Mouse (Mus musculus) spleen, adult 2 months (tissue): ENCODE measurements around the gene BC037034. TPM values are rescaled to one million over a fixed set of nuclear protein-coding genes. Genes with fewer than 3 reads are reported as not detected.
A peak's percentile ranks its signal among the peaks of the same experiment; 100 is the strongest.

ENCODE experiments used
- DNase-seq, 2 experiments: peaks; one replicate each; pipeline versions ENCODE4 v3.0.0 to v3.0.0-alpha.2; 2012 to 2021; ENCODE audit warnings: low spot score in 2 of 2, low read depth in 1 of 2
- H3K27ac ChIP-seq: fragments of 200-500 bp; 2 replicates; pipeline ENCODE4 v1.5.1; 2012; ENCODE audit warnings: low read length, inconsistent platforms; ENCODE audit not compliant: insufficient read depth
- H3K27me3 ChIP-seq: fragments of 200-500 bp; 2 replicates; pipeline ENCODE4 v1.6.1; 2012; ENCODE audit warnings: mild to moderate bottlenecking, moderate library complexity, low read length, inconsistent platforms; ENCODE audit not compliant: control insufficient read depth, insufficient read depth
- H3K36me3 ChIP-seq: fragments of 200-500 bp; 2 replicates; pipeline ENCODE4 v1.6.1; 2012; ENCODE audit warnings: mild to moderate bottlenecking, low read length, inconsistent platforms; ENCODE audit not compliant: control insufficient read depth, insufficient read depth
- H3K4me1 ChIP-seq: fragments of 200-500 bp; 2 replicates; pipeline ENCODE4 v1.6.1; 2011; ENCODE audit warnings: inconsistent platforms; ENCODE audit not compliant: control insufficient read depth, insufficient read depth, insufficient read length
- H3K4me3 ChIP-seq: fragments of 200-500 bp; 2 replicates; pipeline ENCODE4 v1.5.1; 2011; ENCODE audit warnings: mild to moderate bottlenecking, inconsistent platforms; ENCODE audit not compliant: insufficient read depth, insufficient read length; ENCODE audit errors: extremely low read depth
- CTCF ChIP-seq: fragments of 200-500 bp; IDR thresholded peaks from 2 replicates; pipeline ENCODE4 v1.5.1; 2011; ENCODE audit warnings: mild to moderate bottlenecking, inconsistent platforms; ENCODE audit not compliant: insufficient read depth, insufficient read length, insufficient replicate concordance; ENCODE audit errors: extremely low read depth
- POLR2A ChIP-seq: fragments of 200-500 bp; IDR thresholded peaks from 2 replicates; pipeline ENCODE4 v1.6.1; 2011; ENCODE audit warnings: low read depth, low read length, inconsistent platforms
- WGBS: fragments of 180-500 bp; shearing (Covaris S2); methylation state at CpG from one replicate; pipeline ENCODE4 v1.1.7; 2018; 5-methylcytosine and 5-hydroxymethylcytosine counted together
- polyA plus RNA-seq: library from polyadenylated mRNA; depleted of rRNA; stranded (reverse); fragments of >200 nt; gene quantifications from 2 replicates; pipeline ENCODE4 v1.2.3, GENCODE M21; 2012; rRNA removed

The BC037034 gene
- 114 and 128 TPM in 2 replicates for polyA plus RNA-seq

DNA sequence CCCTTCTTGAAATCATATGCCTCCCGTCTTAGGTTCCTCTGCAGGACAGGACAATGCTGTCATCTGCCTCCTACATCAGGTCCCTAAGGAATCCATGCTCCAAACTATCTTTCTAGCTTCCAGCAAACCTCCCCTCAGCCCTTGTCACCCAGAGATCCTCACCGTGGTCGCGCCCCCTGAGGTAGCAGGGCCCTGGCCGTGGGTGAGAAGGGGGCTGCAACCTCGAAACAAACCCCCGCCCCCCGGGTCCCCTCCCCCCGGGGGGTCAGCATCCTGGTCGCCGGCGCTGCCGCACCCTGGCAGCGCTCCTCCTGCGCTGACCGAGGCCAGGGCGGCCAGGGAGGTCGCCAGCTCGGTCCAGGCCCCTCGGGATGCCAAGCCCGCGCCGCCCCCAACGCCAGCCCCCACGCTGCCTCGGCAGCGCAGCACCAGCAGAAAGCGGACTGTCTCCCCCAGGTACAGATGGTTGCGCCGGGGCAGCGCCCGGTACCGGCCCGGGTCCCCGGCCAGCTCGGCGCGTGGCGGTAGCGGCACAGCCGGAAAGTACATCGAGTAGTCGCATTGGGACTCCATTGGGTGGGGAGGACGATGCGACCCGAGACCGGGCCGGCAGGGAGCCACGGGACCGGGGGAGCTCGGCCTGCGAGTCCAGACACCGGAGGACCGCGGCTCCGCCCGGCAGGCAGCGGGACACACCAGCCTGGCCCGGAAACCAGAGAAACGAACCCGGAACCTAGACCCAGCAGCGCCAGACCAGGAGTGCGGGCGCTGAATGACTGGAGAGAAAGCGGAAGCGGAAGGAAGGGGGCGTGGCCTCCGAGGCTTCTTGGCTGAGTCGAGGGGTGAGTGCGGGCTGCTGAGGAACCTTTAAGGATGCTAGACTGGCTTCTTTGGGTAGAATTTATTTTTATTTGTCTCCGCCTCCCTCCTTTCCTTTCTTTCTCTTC, at the start of gene BC037034:
TSS of gene BC037034 (minus strand) at position 774 of the 947 bp plus-strand sequence.
- TF ChIP-seq CTCF (no peak), POLR2A (peak; percentile 56)
- Histone ChIP-seq H3K4me1 (peaks cover 17% of the 10 kb centered on the region; the same call in 1 of the 2 replicates), H3K36me3 (peaks cover 26% of the 10 kb centered on the region), H3K4me3 (peak within 1 kb of the TSS; percentile 88), H3K27ac (peak within 1 kb of the TSS; percentile 86), H3K27me3 (no peaks in the 10 kb centered on the region)
- under 1% methylated on average over 67 of the region's 71 CpGs for WGBS
- peak; percentile 81 to 92 for DNase-seq

DNA sequence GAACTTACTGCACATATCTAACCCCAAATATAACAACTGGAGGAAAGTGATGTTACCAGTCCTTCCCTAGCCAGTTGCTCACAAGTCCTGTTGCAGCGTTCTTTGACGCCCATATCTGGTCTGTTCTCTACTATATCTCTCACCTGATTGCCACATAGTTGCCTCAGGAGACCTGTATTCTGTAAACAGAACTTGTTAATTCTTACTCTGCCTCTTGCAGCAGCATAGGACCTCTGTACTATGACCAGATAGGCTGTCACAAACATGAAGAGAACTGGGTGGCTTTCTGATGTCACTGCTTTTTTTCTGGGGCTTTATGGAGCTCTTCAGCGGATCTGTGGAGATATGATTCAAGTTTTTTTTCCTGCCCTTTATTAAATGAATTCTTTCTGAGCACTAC, 49.0 kb upstream of the BC037034 start:
- Histone ChIP-seq H3K27me3 (no peaks in the 10 kb centered on the region), H3K27ac (no peak overlapping the region), H3K4me3 (no peak overlapping the region), H3K4me1 (no peaks in the 10 kb centered on the region), H3K36me3 (no peaks in the 10 kb centered on the region)
- no peak for TF ChIP-seq POLR2A
- no peak for DNase-seq
- WGBS = 91% methylated on average over 3 of the region's 3 CpGs

DNA sequence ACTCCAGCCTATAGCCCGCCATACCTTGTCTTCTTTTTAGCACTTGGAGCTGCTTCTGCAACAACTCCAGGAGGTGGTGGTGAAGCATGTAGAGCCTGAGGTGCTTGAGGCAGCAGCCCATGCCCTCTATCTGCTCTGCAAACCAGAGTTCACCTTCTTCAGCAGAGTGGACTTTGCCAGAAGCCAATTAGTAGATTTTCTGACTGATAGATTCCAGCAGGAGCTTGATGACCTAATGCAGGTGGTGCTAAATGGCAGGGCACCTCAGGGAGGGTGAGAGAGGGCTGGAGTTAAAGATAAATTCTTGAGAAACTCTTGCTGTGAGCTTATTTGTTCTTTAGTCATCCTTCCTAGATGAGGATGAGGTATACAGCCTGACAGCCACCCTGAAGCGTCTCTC, 35.8 kb upstream of the BC037034 start:
- no peaks in the 10 kb centered on the region for H3K4me1 ChIP-seq
- no peaks in the 10 kb centered on the region for H3K36me3 ChIP-seq
- WGBS = 88% methylated on average over 2 of the region's 2 CpGs
- no peak overlapping the region for H3K27ac ChIP-seq
- no peak for TF ChIP-seq POLR2A
- no peak for TF ChIP-seq CTCF
- DNase-seq = no peak
- no peak overlapping the region for H3K4me3 ChIP-seq
- H3K27me3 ChIP-seq = no peaks in the 10 kb centered on the region

DNA sequence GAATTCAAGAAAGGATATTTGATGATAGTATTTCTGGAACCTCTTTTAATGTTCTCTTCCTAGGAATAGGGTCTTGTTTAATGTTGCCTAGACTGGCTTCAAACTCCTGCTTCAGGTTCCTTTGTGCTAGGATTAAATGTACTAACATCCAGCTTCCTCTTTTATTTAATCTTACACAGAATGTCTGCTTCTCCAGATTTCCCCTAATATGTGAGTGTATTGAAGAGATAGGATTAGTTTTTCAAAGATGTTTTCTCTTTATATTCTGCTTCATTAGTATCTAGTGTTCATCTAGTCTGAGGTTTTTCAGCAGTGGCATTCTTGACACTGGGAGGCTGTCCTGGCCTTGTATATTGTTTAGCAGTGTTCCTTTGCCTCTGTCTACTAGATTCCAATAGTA, 30.3 kb upstream of the BC037034 start:
- Histone ChIP-seq H3K27me3 (no peaks in the 10 kb centered on the region), H3K27ac (no peak overlapping the region), H3K4me1 (no peaks in the 10 kb centered on the region), H3K36me3 (no peaks in the 10 kb centered on the region), H3K4me3 (no peak overlapping the region)
- DNase-seq = no peak
- TF ChIP-seq CTCF (no peak), POLR2A (no peak)

DNA sequence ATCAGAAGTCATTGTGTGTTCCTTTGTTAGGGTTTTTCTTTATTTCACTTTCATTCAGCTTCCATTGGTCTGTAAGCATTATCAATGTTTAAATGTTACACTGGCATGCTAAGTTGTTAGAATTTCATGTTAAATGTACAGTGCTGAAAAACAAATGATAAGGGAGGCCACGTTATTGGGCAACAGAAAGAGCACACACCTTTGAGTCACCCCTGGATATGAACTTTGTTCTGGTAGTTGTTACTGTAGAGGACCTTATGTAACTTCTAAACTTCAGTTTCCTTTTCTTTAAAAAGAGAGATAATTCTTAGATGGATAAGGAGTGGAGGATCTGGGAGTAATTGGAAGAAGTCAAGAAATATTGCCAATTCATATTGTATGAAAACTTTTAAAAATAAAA, 27.8 kb upstream of the BC037034 start:
- WGBS = 85% methylated on average over 1 of the region's 1 CpGs
- no peaks in the 10 kb centered on the region for H3K36me3 ChIP-seq
- DNase-seq = no peak
- no peaks in the 10 kb centered on the region for H3K4me1 ChIP-seq
- no peak overlapping the region for H3K27ac ChIP-seq
- no peak overlapping the region for H3K4me3 ChIP-seq
- TF ChIP-seq POLR2A (no peak), CTCF (no peak)
- H3K27me3 ChIP-seq = no peaks in the 10 kb centered on the region

DNA sequence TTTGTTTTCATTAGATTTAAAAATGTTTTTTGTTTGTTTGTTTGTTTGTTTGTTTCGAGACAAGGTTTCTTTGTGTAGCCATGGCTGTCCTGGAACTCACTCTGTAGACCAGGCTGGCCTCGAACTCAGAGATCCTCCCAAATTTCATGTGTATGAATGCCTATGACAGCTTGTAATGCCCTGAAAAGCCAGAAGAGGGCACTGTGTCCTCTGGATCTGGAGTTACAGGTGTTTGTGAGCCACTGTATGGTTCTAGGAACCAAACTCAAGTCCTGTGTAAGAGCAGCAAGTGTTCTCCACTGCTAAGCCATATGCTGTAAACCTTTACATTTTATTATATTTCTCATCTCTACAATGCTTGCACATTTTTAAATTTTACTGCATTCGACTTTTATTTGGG, 24.0 kb upstream of the BC037034 start:
- DNase-seq = no peak
- no peak for TF ChIP-seq CTCF
- TF ChIP-seq POLR2A = no peak
- WGBS = 81% methylated on average over 3 of the region's 3 CpGs

DNA sequence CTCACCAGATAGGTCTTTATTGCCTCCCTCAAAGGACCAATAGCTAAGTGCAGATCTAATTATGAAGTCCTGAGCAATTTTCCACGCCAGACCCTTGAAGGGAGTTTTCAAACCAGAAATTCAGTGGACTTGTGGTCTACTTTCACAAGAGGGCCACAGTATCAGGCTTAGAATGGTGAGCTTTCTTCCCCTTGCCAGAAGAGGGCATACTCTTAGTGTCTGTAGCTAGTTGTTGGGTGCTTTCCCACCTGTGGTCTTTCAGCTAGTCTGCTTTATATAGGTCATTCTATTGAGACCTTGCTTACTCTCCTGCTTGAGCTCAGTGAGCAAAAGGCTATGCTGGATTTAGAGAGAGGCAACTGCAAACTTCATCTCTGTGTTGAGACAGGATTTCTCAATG, 19.7 kb upstream of the BC037034 start:
- no peak for DNase-seq
- TF ChIP-seq POLR2A (no peak), CTCF (no peak)
- WGBS = 68% methylated on average over 1 of the region's 1 CpGs
- Histone ChIP-seq H3K27me3 (no peaks in the 10 kb centered on the region), H3K27ac (no peak overlapping the region), H3K4me3 (no peak overlapping the region), H3K4me1 (0 out of 2 replicates have a peak, but pooled peaks cover 3% of the 10 kb centered on the region), H3K36me3 (no peaks in the 10 kb centered on the region)

More for the DNA sequence above, 24.0 kb upstream of the BC037034 start:
- Histone ChIP-seq H3K4me1 (no peaks in the 10 kb centered on the region), H3K27me3 (no peaks in the 10 kb centered on the region), H3K27ac (no peak overlapping the region), H3K4me3 (no peak overlapping the region), H3K36me3 (no peaks in the 10 kb centered on the region)
